Mouse (Mus musculus): ENCODE measurements around the gene Wdr27.

DNA sequence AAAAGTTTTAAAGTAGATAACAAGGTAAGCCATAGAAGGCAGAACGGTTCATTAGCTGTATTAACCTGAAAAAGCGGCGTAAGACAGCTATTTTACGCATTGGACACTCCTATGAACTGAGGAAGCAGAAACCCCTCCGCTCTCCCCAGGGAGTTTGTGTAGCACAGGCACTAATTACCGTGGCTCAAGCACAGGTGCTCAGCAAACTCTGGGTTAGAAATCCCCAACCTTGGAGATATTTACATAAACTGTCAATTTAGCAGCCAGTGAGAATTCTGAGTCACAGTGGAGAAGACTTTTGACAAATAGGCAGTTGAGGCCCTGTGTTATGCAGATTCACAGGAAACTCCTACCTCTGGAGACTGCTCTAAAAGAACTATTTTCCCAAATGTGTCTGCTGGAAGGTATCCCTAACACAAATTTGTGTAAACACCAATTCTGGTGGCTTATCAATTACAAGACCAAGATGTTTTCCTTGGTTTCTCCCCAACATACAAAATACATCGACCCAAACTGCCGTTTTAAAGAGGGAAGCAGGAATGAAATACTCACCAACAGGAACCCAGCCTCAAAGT is 15.2 kb downstream of the Wdr27 start:
- TF ChIP-seq CTCF (IDR thresholded peaks at IDR 0.05; ENCODE audit: low read depth, low read length) (no peak), POLR2A (IDR thresholded peaks at IDR 0.05; ENCODE audit: borderline replicate concordance, low read depth, low read length) (no peak)
